8 mouse cellular contexts compared by ENCODE assay signal in the genomic region with DNA sequence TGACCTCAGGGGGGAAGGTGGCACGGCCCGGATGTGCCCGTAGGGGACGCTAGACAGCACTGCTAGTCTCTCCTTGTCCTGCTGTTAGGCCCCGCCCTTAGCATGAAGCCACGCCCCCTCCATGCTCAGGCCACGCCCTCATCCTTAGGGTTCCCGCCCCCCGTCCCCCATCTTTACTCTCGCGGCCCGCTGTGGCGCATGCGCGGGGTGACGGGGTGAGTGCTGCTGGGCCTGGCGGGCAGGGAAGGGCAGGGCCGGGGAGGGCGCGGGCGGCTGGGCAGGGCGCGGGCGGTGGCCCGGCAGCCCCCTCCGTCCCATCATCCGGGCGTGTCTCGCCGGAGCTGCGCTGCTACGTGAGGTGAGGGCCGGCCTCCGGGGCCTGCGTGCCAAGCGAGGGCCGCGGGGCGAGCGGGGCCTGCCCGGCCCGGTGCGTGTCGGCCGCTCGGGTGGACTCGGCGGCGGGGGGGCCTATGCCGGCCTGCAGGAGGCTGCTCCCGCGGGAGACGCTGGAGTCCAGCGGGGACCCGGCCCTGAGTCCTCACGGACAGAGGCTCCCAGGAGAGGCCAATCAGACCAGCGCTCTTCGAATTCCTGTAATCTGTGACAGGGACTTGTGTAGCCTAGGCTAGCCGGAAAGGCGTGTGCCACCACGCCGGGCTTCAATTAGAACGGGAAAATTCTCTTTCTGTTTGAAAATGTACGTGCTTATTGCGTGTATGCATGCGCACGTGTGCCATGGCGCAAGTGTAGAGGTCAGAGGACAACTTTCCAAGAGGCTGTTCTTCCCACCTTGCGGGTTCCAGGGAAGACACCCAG. TPM values are rescaled to one million over a fixed set of nuclear protein-coding genes. Genes with fewer than 3 reads are reported as not detected.
DNase-seq lines count a peak whose midpoint lies in the region; ATAC-seq lines count a peak whose summit lies in the region.

No protein-coding gene starts in this region.

- peak overlapping the region; percentile 84 for H3K9ac ChIP-seq in hindbrain, embryonic 14.5 days

- no peaks in the 10 kb centered on the region for H3K9me3 ChIP-seq in hindbrain, embryonic 14.5 days (ENCODE audit: control insufficient read depth, low read length)

- H3K27me3 ChIP-seq in hindbrain, embryonic 14.5 days (ENCODE audit: control insufficient read depth, insufficient read depth, low read length): no peaks in the 10 kb centered on the region

- peak overlapping the region; percentile 74 for H3K4me3 ChIP-seq in hindbrain, embryonic 14.5 days (replicated peaks; ENCODE audit: low read length)

- H3K27ac ChIP-seq in hindbrain, embryonic 14.5 days: peak overlapping the region; percentile 60

- peaks cover 21% of the 10 kb centered on the region; the same call in 1 of the 2 replicates for H3K4me1 ChIP-seq in hindbrain, embryonic 14.5 days (replicated peaks; ENCODE audit: control insufficient read depth, insufficient read depth, low read length)

- peak overlapping the region; percentile 62 for H3K4me2 ChIP-seq in hindbrain, embryonic 14.5 days (replicated peaks)

- peaks cover 8% of the 10 kb centered on the region for H3K36me3 ChIP-seq in hindbrain, embryonic 14.5 days (replicated peaks; ENCODE audit: control insufficient read depth, insufficient read depth)

- peak; percentile 94 for ATAC-seq in hindbrain, embryonic 14.5 days (ENCODE audit: low FRiP score)

- WGBS in hindbrain, embryonic 14.5 days: under 1% methylated on average over 69 of the region's 69 CpGs

- peak; percentile 98 for DNase-seq in NIH3T3 (ENCODE audit: low read depth)
- peak; percentile 97 to 98 for DNase-seq in cerebellum, postnatal 10 days
- DNase-seq in frontal cortex, postnatal 14 days (ENCODE audit: low spot score in 2 of 2): peak; percentile 91
- peak; percentile 93 for DNase-seq in hindbrain, embryonic 14.5 days (ENCODE audit: low spot score)
- peak; percentile 91 to 92 for DNase-seq in layer of hippocampus, postnatal 36 days
- peak; percentile 96 for DNase-seq in lung, postnatal 36 days
- DNase-seq in retina, postnatal 1 day: peak; percentile 97
- peak; percentile 94 to 97 for DNase-seq in urinary bladder, adult 18-20 months (ENCODE audit: low spot score in 2 of 2)

RNA-seq across cellular contexts. Expression of a gene that starts 0.5 kb away (rescaled TPM):
- polyA plus RNA-seq in hindbrain, embryonic 14.5 days (2014; fragmentation: Nextera tagmentation; extraction: Ambion mirVana): 39.6 and 44.1 TPM in 2 replicates
- total RNA-seq in layer of hippocampus, postnatal 36 days (2021): 10 to 100 TPM; 36.4 to 42.9 TPM

RNA-seq across cellular contexts. Expression of a gene that starts 18.6 kb away (rescaled TPM):
- 0.11 TPM in 1 of 2 replicates, not detected in the other for polyA plus RNA-seq in hindbrain, embryonic 14.5 days (2014; fragmentation: Nextera tagmentation; extraction: Ambion mirVana)
- total RNA-seq in layer of hippocampus, postnatal 36 days (2021): under 1 TPM; 0.43 to 0.92 TPM

RNA-seq across cellular contexts. Expression of a gene that starts 18.7 kb away (rescaled TPM):
- 34.6 and 41.7 TPM in 2 replicates for polyA plus RNA-seq in hindbrain, embryonic 14.5 days (2014; fragmentation: Nextera tagmentation; extraction: Ambion mirVana)
- 10 to 100 TPM; 85.1 to 98.9 TPM for total RNA-seq in layer of hippocampus, postnatal 36 days (2021)

Comparison
In these comparisons a context has a peak if more than half of its experiments do, and no peak if none do; other contexts are left out.
1. Peak in every context shown above with its lines: DNase-seq, ATAC-seq, H3K4me3 ChIP-seq and H3K27ac ChIP-seq.